Mouse (Mus musculus): ENCODE data around the gene Arsg. TPM values are rescaled to one million over a fixed set of nuclear protein-coding genes. Genes with fewer than 3 reads are reported as not detected.
"Not testable (repeated sequence)": the region's sequence is repeated elsewhere in the genome, so short reads cannot be mapped to it uniquely, and the experiment has no call there.

The Arsg gene
- total RNA-seq, 2 experiments from 2014 or later: 9.6 to 11.1 TPM

DNA sequence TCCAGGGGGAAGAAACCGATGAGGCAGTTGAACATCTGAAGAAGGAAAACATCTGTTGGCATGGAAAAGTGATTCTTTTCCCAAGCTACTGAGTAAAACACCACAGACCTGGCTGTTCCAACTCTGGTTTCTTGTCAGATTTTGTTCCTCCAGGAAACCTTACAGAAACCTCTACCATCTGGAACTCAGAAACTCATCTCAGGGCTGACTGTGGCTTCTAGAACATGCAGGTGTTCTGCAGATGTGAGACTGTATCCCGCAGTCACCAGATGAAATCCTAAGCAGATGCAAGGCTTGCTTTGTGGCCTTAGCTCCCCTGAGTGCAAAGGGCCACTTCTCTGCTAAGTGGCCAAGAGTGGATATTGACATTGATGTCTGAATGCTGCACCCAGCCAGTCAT is 16.6 kb downstream of the Arsg start:
- intact Hi-C loops (cut with DNase I): no loop called here
- DNase-seq (ENCODE audit: low spot score in 2 of 2): no peak

DNA sequence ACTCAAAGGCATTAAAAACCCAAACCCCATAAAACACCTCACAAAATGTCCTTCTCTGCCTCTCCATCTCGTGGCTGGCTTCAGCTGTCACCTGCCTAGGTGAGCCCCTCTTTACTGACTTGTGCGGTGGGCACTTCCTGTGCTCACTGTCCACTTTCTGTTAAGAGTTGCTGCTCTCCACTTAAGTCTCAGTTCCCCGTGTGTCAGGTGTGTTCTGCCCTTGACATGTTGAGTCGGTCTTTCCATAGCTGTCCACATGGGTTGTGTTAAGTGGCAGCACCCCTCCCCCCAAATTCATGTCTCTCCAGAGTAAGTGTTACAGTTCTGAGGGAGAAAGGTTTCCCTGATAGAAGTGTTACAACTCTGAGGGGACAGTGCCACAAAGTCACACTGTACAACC is 18.7 kb downstream of the Arsg start:
- no peak for DNase-seq (ENCODE audit: low spot score in 2 of 2)
- intact Hi-C loops (cut with DNase I): no loop called here

DNA sequence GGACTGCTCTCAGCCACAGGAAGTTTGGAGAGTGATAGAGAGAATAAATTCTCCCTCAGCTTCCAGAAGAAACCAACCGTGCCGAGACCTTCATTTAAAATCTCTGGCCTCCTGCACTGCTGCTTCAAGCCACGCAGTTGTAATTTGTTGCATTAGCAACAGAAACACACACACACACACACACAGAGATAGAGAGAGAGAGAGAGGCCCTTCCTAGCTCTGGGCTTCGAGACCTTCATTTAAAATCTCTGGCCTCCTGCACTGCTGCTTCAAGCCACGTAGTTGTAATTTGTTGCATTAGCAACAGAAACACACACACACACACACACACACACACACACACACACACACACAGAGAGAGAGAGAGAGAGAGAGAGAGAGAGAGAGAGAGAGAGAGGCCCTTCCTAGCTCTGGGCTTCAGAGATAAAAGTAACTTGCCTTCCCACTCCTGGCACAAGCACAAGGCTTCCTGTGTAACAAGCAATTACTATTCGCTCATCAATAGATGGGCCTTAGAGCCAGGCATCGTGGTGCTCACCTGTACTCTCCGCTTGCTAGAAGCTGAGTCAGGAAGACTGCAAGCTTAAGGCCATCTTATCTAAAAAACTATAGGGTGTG is 19.8 kb downstream of the Arsg start:
- intact Hi-C loops (cut with DNase I); DNase-seq (ENCODE audit: low spot score in 2 of 2): not testable (repeated sequence)

DNA sequence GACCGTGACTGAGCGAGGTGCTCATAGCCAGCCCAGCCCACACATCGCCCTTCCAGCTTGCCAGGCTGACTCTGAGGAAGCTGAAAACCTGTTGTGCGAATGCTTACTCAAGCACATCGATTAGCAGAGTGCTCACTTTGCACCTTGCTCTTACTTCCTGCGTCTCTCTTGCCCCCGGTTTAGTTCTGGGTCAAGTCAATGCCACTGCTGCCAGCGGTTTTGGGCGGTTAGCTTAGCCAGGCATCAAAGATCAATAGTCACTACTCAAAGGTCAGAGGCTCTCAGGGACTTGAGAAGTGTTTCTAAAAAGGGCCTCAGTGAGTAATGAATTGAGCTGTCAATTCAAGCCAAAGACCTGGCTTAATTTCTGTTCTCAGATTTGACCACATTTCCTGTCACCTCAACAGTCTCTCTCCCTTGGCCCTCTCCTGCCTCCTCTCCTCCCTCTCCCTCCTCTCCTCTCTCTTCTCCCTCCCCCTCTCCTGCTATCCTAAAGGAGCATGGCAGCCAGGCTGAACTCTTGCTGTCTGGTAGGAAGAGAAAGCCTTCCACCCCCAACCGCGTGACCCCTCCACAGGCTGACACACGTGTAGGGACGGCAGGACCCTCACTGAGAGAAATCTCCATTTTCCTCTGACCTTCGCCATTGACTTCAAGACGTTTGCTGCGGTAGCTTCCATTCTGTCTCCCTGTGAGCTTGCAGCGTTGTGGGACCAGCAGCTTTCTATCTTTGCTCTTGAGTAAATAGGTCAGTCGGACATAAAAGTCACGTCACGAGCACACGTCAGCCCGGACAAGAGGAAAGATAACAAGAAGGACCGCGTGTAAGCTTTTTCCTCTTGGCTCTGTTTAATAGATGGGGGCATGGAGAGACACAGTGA is 22.0 kb downstream of the Arsg start:
- intact Hi-C loops (cut with DNase I): no loop called here

DNA sequence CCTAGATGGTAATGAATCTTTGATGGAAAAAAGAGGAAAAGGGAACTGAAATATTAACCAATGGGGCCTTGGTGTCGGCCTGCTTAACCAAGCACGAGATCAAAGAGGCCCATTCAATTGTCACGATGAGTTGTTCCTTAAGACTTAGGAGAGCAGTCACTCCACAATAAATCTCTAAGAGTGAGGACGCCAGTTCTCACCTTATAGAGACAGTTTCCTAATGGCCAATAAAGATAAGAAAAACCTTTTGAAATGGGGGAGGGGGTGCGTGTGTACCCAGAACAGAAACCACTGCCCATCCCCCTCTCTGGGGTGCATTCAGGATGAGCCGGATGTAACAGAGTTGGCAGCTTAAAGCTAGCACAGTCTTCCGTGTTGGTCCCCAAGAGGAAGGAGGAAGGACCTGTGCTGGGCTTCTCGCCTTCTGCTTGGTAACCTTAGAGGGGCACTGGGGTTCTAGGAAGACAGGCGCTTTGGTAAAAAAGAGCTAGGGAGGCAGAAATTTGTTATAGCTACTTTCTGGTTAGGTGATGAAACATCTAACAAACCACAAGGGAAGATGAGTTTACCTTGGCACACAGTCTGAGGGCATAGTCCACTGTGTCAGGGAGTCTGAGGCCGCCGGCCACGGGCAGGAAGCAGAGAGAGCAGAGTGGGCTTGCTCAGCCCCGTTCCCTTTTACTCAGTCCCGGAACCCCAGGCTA is 22.7 kb downstream of the Arsg start:
- DNase-seq (ENCODE audit: low spot score in 2 of 2): no peak
- intact Hi-C loops (cut with DNase I): no loop called here

More for the DNA sequence above, 22.0 kb downstream of the Arsg start:
- DNase-seq (ENCODE audit: low spot score in 2 of 2): no peak

DNA sequence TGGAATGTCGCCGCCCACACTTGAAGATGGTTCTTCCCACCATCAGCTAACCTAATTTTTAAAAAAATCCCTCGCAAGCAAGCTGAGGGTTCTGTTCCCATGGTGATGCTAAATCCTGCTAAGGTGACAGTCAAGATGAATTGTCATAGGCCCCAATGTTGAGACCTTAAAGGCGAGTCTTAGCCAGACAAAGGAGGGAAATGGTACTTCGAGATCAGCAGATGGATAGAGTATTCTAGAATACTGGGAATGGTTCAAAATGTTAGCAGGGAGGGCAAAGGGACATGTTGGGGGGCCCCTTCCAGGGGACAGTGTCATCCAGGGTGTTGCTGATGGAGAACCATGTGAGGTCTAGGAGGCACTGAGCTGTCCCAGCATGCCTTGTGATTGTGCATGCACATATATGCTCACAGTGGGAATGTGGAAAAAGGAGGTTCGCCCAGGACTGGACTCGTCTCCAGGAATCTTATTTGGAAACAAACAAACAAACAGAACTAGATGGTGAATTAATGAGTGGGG is 23.4 kb downstream of the Arsg start:
- peak in 1 of 2 experiments; percentile 4 for DNase-seq (ENCODE audit: low spot score in 2 of 2)
- intact Hi-C loops (cut with DNase I): no loop called here

DNA sequence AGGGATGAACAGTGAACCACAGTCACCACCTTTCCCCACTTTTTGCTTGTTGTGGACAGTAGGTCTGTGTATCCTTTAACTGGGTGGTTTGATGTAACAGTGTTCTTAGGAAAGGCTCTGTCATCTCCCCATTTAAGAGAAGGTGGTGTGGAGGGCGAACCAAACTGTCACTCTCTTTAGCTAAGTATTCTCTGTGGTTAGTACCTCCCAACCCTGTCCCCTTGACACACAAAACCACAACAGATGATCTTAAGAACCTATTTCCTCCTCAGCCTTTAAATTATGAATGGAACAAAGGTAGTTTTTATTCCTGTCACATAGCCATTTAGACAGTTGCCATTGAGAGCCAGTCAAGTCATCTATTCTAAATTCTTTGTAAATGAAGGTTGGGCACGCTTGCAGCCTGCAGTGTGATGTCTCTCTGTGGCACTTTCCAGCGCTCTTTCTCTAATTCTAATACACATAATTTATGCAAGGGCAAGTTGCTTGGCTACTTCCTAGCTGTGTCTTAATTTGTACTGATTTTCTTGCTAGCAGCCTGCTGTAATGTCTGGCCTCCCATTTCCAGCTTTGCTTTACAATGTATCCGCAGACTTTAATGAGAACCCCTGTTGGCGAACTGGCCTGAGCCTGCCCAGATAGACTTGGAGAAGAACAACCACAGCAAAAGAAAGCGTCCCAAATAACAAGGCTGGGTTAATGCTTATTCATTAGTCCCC is 24.0 kb downstream of the Arsg start:
- intact Hi-C loops (cut with DNase I): no loop called here
- DNase-seq (ENCODE audit: low spot score in 2 of 2): no peak

DNA sequence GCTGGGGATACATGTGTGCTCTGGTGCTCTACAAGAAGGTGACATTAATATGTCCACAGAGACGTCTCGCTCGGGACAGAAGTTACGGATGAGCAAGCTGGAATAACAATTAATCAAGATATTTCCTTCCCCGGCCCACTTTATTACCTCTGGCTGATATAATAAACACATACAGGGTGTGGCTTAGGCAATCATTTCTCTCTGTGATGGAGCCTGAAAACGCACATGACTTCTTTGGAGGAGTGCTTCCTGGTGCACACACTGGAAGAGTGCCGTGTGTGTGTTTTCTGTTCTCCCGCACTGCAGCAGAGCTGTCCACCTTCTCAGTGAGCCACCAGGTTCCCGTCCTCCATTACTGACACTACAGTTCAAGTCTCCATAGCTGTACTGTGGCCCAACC is 24.8 kb downstream of the Arsg start:
- intact Hi-C loops (cut with DNase I): no loop called here
- no peak for DNase-seq (ENCODE audit: low spot score in 2 of 2)

DNA sequence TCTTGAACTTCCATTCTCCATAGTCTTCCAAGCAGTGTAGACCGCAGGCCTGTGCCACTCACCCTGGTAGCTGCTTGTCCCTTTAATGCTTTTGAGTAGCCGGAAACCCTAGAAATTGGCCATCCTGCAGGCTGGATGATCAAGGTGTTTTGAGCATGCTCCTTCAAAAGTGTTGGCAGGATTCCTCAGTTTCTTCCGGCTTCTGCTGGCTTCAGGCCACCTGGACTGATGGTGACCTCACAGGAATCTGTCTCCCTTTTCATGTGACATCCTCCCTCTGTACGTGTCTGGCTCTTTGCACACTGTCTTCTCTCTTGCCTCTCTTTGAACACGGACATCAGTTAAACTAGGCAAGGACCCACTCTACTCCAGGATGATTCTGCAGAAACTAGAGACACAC is 27.0 kb downstream of the Arsg start:
- intact Hi-C loops (cut with DNase I): no loop called here
- DNase-seq (ENCODE audit: low spot score in 2 of 2): no peak

DNA sequence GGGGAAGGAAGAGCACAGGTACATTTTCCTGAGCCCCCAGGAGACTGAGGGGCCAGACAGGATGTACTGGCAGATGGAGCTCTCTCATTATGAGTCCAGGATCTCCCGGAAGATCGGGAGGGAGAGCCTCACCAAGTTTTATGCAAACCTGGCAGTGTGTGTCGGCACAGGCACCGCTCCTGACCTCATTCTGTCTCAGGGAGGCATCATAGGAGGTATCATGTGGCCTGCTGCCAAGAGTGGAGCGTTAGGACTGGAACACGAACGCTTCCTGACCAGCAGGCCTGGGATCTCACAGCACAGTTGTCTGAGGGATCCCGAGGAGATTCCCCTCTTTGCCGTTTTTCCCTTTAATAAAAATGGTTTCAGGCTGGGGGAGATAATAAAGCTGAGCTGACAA is 31.8 kb downstream of the Arsg start:
- intact Hi-C loops (cut with DNase I): no loop called here
- DNase-seq (ENCODE audit: low spot score in 2 of 2): peak; percentile 9 to 39

DNA sequence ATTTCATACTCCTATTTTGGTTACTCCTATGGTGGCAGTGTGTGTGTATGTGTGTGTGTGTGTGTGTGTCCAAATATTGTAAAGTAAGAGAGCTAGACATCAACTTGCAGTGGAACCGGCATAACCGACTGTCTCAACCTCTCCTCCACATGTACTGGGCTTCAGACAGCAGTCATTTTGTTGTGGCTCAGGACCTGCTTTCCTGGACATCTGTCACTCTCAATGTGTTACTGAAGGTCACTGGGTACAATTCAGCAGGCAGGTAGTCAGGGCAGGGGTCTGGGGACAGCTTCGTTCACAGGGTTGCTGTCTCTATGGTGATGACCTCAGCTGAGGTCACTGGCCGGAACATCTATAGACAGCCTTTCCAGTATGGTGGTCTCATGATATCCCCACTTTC is 32.6 kb downstream of the Arsg start:
- DNase-seq (ENCODE audit: low spot score in 2 of 2): no peak
- intact Hi-C loops (cut with DNase I): no loop called here

DNA sequence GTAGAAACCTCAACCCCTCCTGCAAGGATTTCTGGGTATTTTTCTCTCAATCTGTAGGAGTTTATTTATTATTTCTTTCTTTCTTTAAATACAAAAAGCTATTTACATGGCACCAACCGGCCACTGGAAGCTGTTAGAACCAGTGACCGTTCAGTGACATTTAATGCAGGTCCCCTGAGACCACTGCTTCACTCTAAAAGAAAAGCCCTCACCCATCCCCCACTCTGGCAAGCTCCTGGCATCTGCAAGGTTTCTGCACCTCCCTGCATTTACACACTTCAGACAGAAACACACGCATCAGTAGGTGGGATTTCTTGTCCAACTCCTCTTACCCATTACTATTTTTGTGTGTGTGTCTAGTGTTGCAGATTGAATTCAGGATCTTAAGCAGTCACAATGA is 33.9 kb downstream of the Arsg start:
- DNase-seq (ENCODE audit: low spot score in 2 of 2): no peak
- intact Hi-C loops (cut with DNase I): no loop called here

DNA sequence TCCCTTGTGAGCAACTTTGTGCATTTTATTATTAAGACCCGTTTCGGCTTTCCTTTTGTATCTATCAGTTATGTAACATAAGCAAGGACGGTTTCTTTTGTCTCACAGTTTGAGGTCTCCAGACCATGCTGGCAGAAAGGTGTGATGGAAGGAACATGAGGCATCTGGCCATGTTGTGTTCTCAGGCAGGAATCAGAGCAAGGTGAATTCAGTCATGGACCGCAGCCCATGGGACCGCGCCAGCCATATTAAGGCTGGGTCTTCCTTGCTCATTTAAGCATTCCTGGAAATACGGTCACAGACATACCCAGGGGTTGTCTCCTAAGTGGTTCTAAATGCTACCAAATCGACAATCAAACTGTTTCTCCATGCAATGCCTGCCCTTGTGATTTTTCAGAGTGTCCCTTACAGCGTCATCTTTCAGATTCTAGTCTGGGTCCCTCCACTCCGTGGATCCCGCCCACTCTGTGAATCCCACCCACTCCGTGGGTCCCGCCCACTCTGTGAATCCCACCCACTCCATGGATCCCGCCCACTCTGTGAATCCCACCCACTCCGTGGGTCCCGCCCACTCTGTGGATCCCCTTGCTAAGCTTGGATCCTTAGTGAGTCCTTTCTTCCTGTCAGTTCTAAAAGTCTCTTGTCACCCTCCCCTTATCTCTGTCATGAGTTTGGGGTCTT is 40.0 kb downstream of the Arsg start:
- intact Hi-C loops (cut with DNase I): no loop called here
- DNase-seq (ENCODE audit: low spot score in 2 of 2): no peak

DNA sequence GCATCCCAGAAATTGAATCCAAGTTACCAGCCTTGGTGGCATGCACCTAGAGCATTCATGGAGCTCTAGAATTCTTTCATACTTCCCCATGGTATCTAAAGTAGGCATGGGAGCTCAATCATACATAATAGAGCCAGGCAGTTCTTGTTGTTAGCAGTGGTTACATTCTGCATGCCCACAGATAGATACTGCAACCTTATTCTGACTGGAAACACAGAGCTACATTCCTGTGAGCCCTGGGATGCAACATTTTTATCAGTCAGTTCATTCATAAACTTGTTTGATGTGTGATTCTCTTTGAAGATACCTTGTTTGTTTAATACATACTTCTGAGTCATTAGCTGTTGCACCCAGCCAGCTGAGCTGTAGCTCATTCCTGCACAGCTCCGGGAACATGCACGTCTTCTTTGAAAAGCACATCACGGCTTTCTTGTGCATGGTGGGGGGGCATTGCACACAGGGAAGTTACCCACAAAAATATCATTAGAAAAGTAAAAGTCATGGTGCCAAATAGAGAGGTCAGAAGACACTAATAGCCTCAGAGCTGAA is 41.0 kb downstream of the Arsg start:
- no peak for DNase-seq (ENCODE audit: low spot score in 2 of 2)
- intact Hi-C loops (cut with DNase I): no loop called here

DNA sequence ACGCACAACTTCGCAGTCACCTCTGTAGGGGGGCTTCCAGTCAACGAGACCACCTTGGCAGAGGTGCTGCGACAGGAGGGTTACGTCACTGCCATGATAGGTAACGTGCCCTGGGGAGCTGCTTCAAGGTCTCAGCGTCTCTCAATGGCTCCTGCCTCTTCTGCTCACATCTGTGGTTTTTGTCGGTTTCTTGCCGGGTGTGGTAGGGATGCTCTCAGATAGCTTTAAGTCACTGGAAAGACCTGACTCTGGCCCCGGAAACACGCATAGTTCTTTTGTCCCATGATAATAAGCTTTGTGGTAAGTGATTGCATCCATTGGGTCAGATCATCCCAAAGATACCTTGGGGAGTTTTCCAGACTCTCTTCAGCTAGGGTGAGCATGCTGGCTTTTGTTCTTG is 44.2 kb downstream of the Arsg start:
- intact Hi-C loops (cut with DNase I): no loop called here
- no peak for DNase-seq (ENCODE audit: low spot score in 2 of 2)

DNA sequence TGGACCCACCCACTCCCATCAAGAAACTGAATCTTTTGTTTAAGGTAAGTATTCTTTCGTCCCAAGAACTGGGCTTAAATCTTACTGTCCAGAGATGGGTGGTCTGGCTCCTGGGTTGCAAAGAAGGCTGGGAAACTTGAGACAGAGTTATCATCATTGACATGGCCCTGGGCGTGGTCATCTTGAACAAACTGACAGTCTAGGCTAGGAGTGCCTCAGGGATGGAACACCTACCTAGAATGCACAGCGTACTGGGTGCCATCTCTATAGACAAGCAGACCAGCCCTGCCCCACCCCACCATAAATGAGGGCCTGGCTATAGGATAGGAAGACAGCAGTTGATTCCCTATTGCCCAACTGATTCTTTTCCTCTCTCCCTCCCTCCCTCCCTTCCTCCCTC is 44.6 kb downstream of the Arsg start:
- no peak for DNase-seq (ENCODE audit: low spot score in 2 of 2)
- intact Hi-C loops (cut with DNase I): no loop called here

DNA sequence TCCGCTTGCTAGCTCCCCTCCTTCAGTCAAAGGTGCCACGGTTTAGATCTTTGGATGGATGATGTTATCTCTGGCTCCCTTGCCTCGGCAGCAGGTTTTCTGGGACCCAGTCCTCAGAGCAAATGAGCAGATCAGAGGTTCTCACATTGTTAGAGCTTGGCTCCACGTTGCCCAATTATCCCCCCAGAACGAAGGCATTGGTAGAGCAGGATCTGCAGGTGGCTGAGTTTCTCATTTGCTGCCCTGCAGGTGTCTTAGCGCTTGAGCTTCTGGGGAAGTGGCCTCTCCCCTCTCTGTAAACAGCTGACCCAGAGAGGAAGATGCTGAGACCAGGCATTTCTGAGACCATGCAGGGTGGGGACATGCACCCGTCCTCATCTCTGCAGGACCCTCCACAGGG is 47.8 kb downstream of the Arsg start:
- intact Hi-C loops (cut with DNase I): no loop called here

DNA sequence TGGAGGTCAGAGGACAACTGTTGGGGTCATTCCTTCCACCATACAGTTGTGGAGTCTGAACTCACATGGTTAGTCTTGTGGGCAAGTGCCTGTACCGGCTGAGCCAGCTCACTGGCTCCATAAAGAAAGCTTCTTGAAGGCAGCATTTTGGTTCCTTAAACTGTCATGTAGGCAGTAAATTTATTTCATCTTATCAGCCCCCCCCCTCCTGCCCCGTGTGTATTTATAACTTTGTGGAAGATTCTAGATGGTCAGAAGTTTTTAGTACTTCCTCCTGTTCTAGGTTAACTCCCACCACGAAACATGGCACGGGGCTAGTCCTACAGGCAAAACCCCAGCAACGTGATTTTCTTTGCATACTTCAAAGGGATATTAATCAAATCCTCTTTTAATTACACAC is 51.7 kb downstream of the Arsg start:
- DNase-seq (ENCODE audit: low spot score in 2 of 2): no peak
- intact Hi-C loops (cut with DNase I): no loop called here

More for the DNA sequence above, 47.8 kb downstream of the Arsg start:
- DNase-seq (ENCODE audit: low spot score in 2 of 2): no peak

DNA sequence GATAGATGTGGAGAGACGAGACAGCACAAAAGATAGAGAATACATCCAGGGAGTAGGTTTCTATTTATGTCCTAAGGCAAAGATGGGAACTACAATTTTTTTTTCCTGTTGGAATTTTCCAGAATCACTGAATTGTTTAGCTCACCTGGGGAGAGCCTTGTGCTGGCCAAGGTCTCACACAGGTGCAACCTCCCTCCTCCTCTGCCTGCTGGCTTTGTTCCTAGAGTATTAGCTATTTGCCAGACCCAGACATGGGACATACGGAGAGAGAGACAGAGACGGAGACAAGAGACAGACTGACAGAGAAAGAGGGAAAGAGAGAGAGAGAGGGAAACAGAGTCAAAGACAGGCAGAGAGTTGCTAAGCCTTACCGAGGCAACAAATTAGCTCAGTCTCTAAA is 52.4 kb downstream of the Arsg start:
- intact Hi-C loops (cut with DNase I): no loop called here

More for the DNA sequence above, 52.4 kb downstream of the Arsg start:
- DNase-seq (ENCODE audit: low spot score in 2 of 2): no peak
